Mouse (Mus musculus) ES-CJ7 (cell line): ENCODE results near the gene Dnal1.
"Not testable (repeated sequence)": the region's sequence is repeated elsewhere in the genome, so short reads cannot be mapped to it uniquely, and the experiment has no call there.

Source experiments
- DNase-seq: peaks from one replicate; pipeline ENCODE4 v3.0.0; 2011; ENCODE audit warnings: low read depth, low spot score

Gene Dnal1

GRCm38 (mm10) chr12:84114153-84114994 lies at the start of gene Dnal1:
TSS of gene Dnal1 (plus strand) at chr12:84114366.
- peak; percentile 92 for DNase-seq

GRCm38 (mm10) chr12:84064621-84065020 lies 49.5 kb upstream of the Dnal1 start:
- no peak for DNase-seq

- DNase-seq, result no peak
Measured at GRCm38 (mm10) chr12:84067752-84068151, 46.4 kb upstream of the Dnal1 start.

- DNase-seq, result no peak
Measured at GRCm38 (mm10) chr12:84068296-84068695, 45.9 kb upstream of the Dnal1 start.

GRCm38 (mm10) chr12:84068986-84069385 lies 45.2 kb upstream of the Dnal1 start, which contains the start of gene Acot5:
TSS of gene Acot5 (plus strand) at chr12:84069325.
- DNase-seq, result no peak

- DNase-seq, result not testable (repeated sequence)
Measured at GRCm38 (mm10) chr12:84069582-84069981, 44.6 kb upstream of the Dnal1 start.

- DNase-seq, result no peak
Measured at GRCm38 (mm10) chr12:84071696-84072095, 42.5 kb upstream of the Dnal1 start.

GRCm38 (mm10) chr12:84077371-84077990 lies 36.7 kb upstream of the Dnal1 start:
- DNase-seq, result no peak

- no peak for DNase-seq
Measured at GRCm38 (mm10) chr12:84083842-84084241, 30.3 kb upstream of the Dnal1 start.

- no peak for DNase-seq
Measured at GRCm38 (mm10) chr12:84084581-84084980, 29.6 kb upstream of the Dnal1 start.

GRCm38 (mm10) chr12:84094666-84095065 lies 19.5 kb upstream of the Dnal1 start:
- DNase-seq, result not testable (repeated sequence)

- no peak for DNase-seq
Measured at GRCm38 (mm10) chr12:84099605-84100004, 14.6 kb upstream of the Dnal1 start.

- no peak for DNase-seq
Measured at GRCm38 (mm10) chr12:84100071-84100470, 14.1 kb upstream of the Dnal1 start.

- peak; percentile 44 for DNase-seq
Measured at GRCm38 (mm10) chr12:84100604-84101492, 13.3 kb upstream of the Dnal1 start, which contains the start of gene Acot6. TSS of gene Acot6 (plus strand) at chr12:84100654.

GRCm38 (mm10) chr12:84101493-84101845 lies 12.7 kb upstream of the Dnal1 start:
- DNase-seq, result no peak

- no peak for DNase-seq
Measured at GRCm38 (mm10) chr12:84107012-84107411, 7.2 kb upstream of the Dnal1 start.

GRCm38 (mm10) chr12:84107692-84108091 lies 6.5 kb upstream of the Dnal1 start:
- DNase-seq, result peak; percentile 21

- no peak for DNase-seq
Measured at GRCm38 (mm10) chr12:84109924-84110323, 4.2 kb upstream of the Dnal1 start.

- DNase-seq, result no peak
Measured at GRCm38 (mm10) chr12:84110814-84111213, 3.4 kb upstream of the Dnal1 start.

GRCm38 (mm10) chr12:84113676-84114075 lies 490 bp upstream of the Dnal1 start:
- DNase-seq, result no peak

GRCm38 (mm10) chr12:84119584-84119983 lies 5.4 kb downstream of the Dnal1 start:
- no peak for DNase-seq

GRCm38 (mm10) chr12:84125892-84126291 lies 11.7 kb downstream of the Dnal1 start:
- no peak for DNase-seq
